Mouse (Mus musculus) embryonic facial prominence, embryonic 13.5 days (tissue): ENCODE measurements around the gene Hoxc11. TPM values are rescaled to one million over a fixed set of nuclear protein-coding genes. Genes with fewer than 3 reads are reported as not detected.
A peak's percentile ranks its signal among the peaks of the same experiment; 100 is the strongest.

Experiments
- ATAC-seq: fragments of 200-750 bp; cut with Nextera tagmentation; 2 replicates; pipeline ENCODE4 v1.8.0; 2017; ENCODE audit warnings: low read depth; ENCODE audit not compliant: insufficient number of reproducible peaks, insufficient read depth, low FRiP score, low TSS enrichment
- H3K27ac ChIP-seq: fragments of 300-500 bp; sonication (generic); 2 replicates; pipeline ENCODE4 v1.5.1; 2015; ENCODE audit warnings: moderate library complexity, mild to moderate bottlenecking, inconsistent platforms
- H3K27me3 ChIP-seq: fragments of 300-500 bp; sonication (generic); 2 replicates; pipeline ENCODE4 v1.6.1; 2015; ENCODE audit warnings: mild to moderate bottlenecking, inconsistent platforms
- H3K36me3 ChIP-seq: fragments of 300-500 bp; sonication (generic); 2 replicates; pipeline ENCODE4 v1.6.1; 2015; ENCODE audit warnings: mild to moderate bottlenecking, inconsistent platforms
- H3K4me1 ChIP-seq: fragments of 300-500 bp; sonication (generic); 2 replicates; pipeline ENCODE4 v1.6.1; 2015; ENCODE audit warnings: inconsistent platforms
- H3K4me2 ChIP-seq: fragments of 300-500 bp; sonication (generic); 2 replicates; pipeline ENCODE4 v1.6.1; 2015; ENCODE audit warnings: moderate library complexity, mild to moderate bottlenecking, inconsistent platforms
- H3K4me3 ChIP-seq: fragments of 300-500 bp; sonication (generic); 2 replicates; pipeline ENCODE4 v1.5.1; 2015; ENCODE audit warnings: mild to moderate bottlenecking, inconsistent platforms
- H3K9ac ChIP-seq: fragments of 300-500 bp; sonication (generic); 2 replicates; pipeline ENCODE4 v1.6.1; 2015; ENCODE audit warnings: mild to moderate bottlenecking, inconsistent platforms
- H3K9me3 ChIP-seq: fragments of 300-500 bp; sonication (generic); 2 replicates; pipeline ENCODE4 v1.6.1; 2016; ENCODE audit warnings: inconsistent platforms
- WGBS: fragments of 180-500 bp; shearing (Covaris S2); methylation state at CpG from one replicate; pipeline ENCODE4 v1.1.7; 2015; ENCODE audit warnings: mixed read lengths; 5-methylcytosine and 5-hydroxymethylcytosine counted together
- polyA plus RNA-seq: library from polyadenylated mRNA; unstranded; fragments of >200 nt; fragmentation: Nextera tagmentation; extraction: Ambion mirVana; gene quantifications from 2 replicates; pipeline ENCODE4 v1.2.1, GENCODE M21; 2015

Gene Hoxc11
- polyA plus RNA-seq, 1 experiment from 2014 or later: not detected

DNA sequence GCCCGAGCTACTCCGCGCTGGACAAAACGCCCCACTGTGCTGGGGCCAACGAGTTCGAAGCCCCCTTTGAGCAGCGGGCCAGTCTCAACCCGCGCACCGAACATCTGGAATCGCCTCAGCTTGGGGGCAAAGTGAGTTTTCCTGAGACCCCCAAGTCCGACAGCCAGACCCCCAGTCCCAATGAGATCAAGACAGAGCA is 13.0 kb downstream of the Hoxc11 start, which contains the start of gene Hoxc5:
TSS of gene Hoxc5 (plus strand) at position 132 of the 199 bp plus-strand sequence.
- WGBS: 2% methylated on average over 12 of the region's 12 CpGs
- H3K9ac ChIP-seq: no peak within 1 kb of the TSS
- H3K4me2 ChIP-seq: peak within 1 kb of the TSS; percentile 19; the same call in 1 of the 2 replicates
- H3K27me3 ChIP-seq: peaks cover 99% of the 10 kb centered on the region
- no peak within 1 kb of the TSS for H3K27ac ChIP-seq
- ATAC-seq: no peak
- H3K36me3 ChIP-seq: no peaks in the 10 kb centered on the region
- peaks cover 5% of the 10 kb centered on the region; the same call in 1 of the 2 replicates for H3K4me1 ChIP-seq
- peak within 1 kb of the TSS; percentile 16; the same call in 1 of the 2 replicates for H3K4me3 ChIP-seq
- no peaks in the 10 kb centered on the region for H3K9me3 ChIP-seq

- Histone ChIP-seq H3K4me1 (peaks cover 5% of the 10 kb centered on the region; the same call in 1 of the 2 replicates), H3K4me3 (no peak overlapping the region), H3K36me3 (no peaks in the 10 kb centered on the region), H3K27me3 (peaks cover 99% of the 10 kb centered on the region), H3K9ac (no peak overlapping the region), H3K27ac (no peak overlapping the region), H3K4me2 (no peak overlapping the region), H3K9me3 (no peaks in the 10 kb centered on the region)
- ATAC-seq: no peak
- WGBS: 2% methylated on average over 34 of the region's 34 CpGs
Measured at GRCm38 (mm10) chr15:102967511-102968397, 13.5 kb downstream of the Hoxc11 start.

- 34% methylated on average over 1 of the region's 1 CpGs for WGBS
- H3K4me2 ChIP-seq: no peak overlapping the region
- H3K4me3 ChIP-seq: no peak overlapping the region
- H3K9ac ChIP-seq: no peak overlapping the region
- no peak overlapping the region for H3K27ac ChIP-seq
- no peaks in the 10 kb centered on the region for H3K36me3 ChIP-seq
- ATAC-seq: no peak
- no peaks in the 10 kb centered on the region for H3K9me3 ChIP-seq
- peaks cover 5% of the 10 kb centered on the region; the same call in 1 of the 2 replicates for H3K4me1 ChIP-seq
- peaks cover 99% of the 10 kb centered on the region for H3K27me3 ChIP-seq
Measured at GRCm38 (mm10) chr15:102969296-102969695, 15.1 kb downstream of the Hoxc11 start.

GRCm38 (mm10) chr15:102970740-102971139 is 16.5 kb downstream of the Hoxc11 start:
- Histone ChIP-seq H3K4me3 (no peak overlapping the region), H3K27me3 (peaks cover 99% of the 10 kb centered on the region), H3K4me1 (peaks cover 5% of the 10 kb centered on the region; the same call in 1 of the 2 replicates), H3K4me2 (no peak overlapping the region), H3K27ac (no peak overlapping the region), H3K9me3 (no peaks in the 10 kb centered on the region), H3K36me3 (no peaks in the 10 kb centered on the region), H3K9ac (no peak overlapping the region)
- WGBS: 1% methylated on average over 12 of the region's 12 CpGs
- ATAC-seq: no peak

- Histone ChIP-seq H3K4me3 (no peak overlapping the region), H3K4me1 (no peaks in the 10 kb centered on the region), H3K27me3 (peaks cover 99% of the 10 kb centered on the region), H3K9ac (no peak overlapping the region), H3K27ac (no peak overlapping the region), H3K36me3 (no peaks in the 10 kb centered on the region), H3K4me2 (no peak overlapping the region), H3K9me3 (no peaks in the 10 kb centered on the region)
- WGBS: 1% methylated on average over 21 of the region's 21 CpGs
- ATAC-seq: no peak
Measured at GRCm38 (mm10) chr15:102972254-102972653, 18.0 kb downstream of the Hoxc11 start.

DNA sequence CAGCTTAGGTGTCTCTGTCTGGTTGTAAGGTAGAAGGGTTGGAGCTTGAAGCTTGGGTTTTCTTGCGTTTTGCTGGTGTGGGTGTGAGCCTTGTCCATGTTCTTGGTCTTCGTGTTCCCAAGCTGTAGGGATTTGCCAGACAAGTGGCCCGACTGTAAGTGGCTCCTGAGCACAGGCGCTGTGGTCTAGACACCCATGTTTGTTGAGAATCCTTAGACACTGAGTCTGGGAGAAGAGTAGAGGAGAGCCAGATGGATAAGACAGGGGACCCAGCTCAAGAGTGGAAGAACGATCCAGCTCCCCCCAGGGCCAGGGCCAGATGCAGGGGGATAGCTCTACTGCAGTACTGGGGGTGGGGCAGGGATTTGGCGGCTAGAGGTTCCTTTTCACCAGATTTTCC is 18.5 kb downstream of the Hoxc11 start:
- Histone ChIP-seq H3K27ac (no peak overlapping the region), H3K36me3 (no peaks in the 10 kb centered on the region), H3K9ac (no peak overlapping the region), H3K27me3 (peaks cover 99% of the 10 kb centered on the region), H3K4me2 (no peak overlapping the region), H3K4me3 (no peak overlapping the region), H3K9me3 (no peaks in the 10 kb centered on the region), H3K4me1 (no peaks in the 10 kb centered on the region)
- WGBS: 2% methylated on average over 6 of the region's 6 CpGs
- no peak for ATAC-seq

DNA sequence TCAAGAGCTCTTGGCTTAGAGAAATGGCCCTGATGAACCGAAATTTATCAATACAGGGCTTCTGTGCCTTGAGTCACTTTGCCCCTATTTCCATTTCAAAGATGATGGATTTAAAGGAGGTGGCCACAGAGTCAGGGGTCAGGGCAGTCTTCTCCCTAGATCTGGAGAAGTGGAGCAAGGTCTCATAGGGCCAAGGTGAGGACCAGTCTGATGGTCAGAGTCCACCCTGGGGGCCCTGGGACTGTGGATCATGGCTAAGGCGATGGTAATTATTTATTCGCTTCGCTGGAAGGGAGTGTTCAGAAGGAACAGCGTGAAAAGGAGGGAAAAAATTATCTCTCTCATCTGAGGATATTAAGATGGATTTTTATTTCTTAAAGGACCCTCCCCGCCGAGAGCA is 20.8 kb downstream of the Hoxc11 start:
- Histone ChIP-seq H3K4me2 (no peak overlapping the region), H3K4me1 (no peaks in the 10 kb centered on the region), H3K27me3 (peaks cover 100% of the 10 kb centered on the region), H3K36me3 (no peaks in the 10 kb centered on the region), H3K27ac (no peak overlapping the region), H3K4me3 (no peak overlapping the region), H3K9ac (no peak overlapping the region), H3K9me3 (no peaks in the 10 kb centered on the region)
- no peak for ATAC-seq
- 2% methylated on average over 7 of the region's 7 CpGs for WGBS

DNA sequence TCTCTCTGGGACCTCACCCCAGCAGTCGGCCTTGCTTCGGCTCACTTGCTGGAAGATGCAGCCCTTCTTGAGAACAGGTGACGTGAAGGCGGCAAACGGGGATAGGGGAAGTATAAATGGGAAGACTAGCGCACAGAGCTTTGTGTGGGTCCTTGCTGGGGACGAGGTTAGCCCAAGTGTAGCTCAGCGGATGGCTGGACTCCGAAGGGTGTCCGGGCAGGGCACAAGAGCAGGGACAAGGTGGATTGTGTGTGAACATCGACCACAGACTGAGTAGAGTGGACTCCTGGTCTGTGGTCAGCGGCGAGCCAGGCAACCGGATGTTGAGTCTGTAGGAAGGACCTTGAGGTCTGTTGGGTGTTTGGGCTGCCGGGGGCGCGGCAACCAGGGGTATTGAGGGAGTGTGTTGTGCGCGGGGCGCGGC is 21.5 kb downstream of the Hoxc11 start:
- Histone ChIP-seq H3K4me2 (no peak overlapping the region), H3K27ac (no peak overlapping the region), H3K4me3 (no peak overlapping the region), H3K27me3 (peaks cover 100% of the 10 kb centered on the region), H3K9me3 (no peaks in the 10 kb centered on the region), H3K36me3 (no peaks in the 10 kb centered on the region), H3K4me1 (no peaks in the 10 kb centered on the region), H3K9ac (no peak overlapping the region)
- WGBS: under 1% methylated on average over 21 of the region's 21 CpGs
- ATAC-seq: no peak

DNA sequence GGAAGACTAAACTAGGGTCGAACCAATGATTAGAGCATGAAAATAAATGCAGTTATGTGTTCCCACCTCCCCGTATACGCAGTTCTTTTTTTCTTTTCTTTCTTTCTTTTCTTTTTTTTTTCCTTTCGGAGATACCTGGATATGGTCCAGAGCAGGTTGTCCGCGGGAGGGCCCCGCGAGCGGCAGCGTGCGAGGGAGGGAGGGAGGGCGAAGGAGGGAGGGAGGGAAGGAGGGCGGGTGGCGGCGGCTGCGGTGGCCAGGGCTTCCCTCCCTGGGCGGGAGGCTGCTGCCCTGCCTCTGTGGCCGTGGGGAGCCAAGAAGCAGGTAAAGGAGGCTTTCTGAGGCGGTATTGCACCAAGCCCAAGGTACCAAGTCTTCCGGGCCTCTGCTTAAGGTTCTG is 21.9 kb downstream of the Hoxc11 start, which contains the start of gene Hoxc9:
TSS of gene Hoxc9 (plus strand) at position 269 of the 400 bp plus-strand sequence.
- H3K4me1 ChIP-seq: no peaks in the 10 kb centered on the region; the same call in 1 of the 2 replicates
- no peak for ATAC-seq

DNA sequence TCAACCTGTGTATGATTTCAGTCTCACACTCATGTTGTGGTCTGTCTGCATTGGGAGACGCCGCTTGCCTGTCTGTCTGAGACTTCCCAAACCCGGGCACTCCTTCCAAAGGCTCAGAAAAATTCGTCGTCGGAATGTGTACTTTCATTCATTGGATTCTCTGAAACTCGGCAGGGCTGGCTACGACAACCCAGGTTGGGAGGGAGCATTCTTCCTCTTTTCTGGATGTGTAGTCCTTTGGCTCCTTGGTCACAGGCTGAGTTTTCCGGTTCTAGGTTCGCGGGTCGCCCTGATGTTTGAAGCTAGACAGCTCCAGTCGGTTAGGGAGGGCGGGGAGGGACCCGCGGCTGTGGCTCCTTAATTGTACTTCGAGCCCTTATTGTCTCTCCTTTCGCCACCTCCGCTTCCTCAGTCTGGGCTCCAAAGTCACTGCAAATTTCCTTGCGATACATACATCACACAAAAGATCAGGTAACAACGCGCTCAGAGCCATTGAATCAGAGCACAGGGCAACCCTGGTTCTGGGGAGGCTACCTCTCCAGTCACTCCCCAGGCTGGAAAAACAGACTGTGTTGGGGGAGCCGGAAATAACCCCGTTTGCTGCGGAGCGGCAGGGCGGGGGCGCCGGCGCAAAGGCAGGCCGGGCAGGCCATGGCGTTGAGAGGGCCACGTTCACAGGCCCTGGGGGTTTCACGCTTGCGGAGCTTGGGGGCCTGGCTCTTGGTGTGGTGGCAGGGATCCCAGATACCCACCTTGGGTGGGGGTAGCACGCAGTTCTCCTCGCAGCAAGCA is 22.6 kb downstream of the Hoxc11 start:
- WGBS: 1% methylated on average over 37 of the region's 37 CpGs
- Histone ChIP-seq H3K27me3 (peaks cover 100% of the 10 kb centered on the region), H3K4me1 (peaks cover 4% of the 10 kb centered on the region), H3K9me3 (no peaks in the 10 kb centered on the region), H3K9ac (no peak overlapping the region), H3K4me2 (0 out of 2 replicates have a peak overlapping the region, but pooled peaks have one; percentile 9), H3K36me3 (no peaks in the 10 kb centered on the region), H3K4me3 (0 out of 2 replicates have a peak overlapping the region, but pooled peaks have one; percentile 6), H3K27ac (no peak overlapping the region)
- ATAC-seq: no peak

More for the DNA sequence above, 21.9 kb downstream of the Hoxc11 start, which contains the start of gene Hoxc9:
- Histone ChIP-seq H3K27ac (no peak within 1 kb of the TSS), H3K4me3 (0 out of 2 replicates have a peak within 1 kb of the TSS, but pooled peaks have one; percentile 6), H3K9ac (no peak within 1 kb of the TSS), H3K4me2 (0 out of 2 replicates have a peak within 1 kb of the TSS, but pooled peaks have one; percentile 9), H3K36me3 (no peaks in the 10 kb centered on the region), H3K9me3 (no peaks in the 10 kb centered on the region), H3K27me3 (peaks cover 100% of the 10 kb centered on the region)
- 3% methylated on average over 20 of the region's 20 CpGs for WGBS

DNA sequence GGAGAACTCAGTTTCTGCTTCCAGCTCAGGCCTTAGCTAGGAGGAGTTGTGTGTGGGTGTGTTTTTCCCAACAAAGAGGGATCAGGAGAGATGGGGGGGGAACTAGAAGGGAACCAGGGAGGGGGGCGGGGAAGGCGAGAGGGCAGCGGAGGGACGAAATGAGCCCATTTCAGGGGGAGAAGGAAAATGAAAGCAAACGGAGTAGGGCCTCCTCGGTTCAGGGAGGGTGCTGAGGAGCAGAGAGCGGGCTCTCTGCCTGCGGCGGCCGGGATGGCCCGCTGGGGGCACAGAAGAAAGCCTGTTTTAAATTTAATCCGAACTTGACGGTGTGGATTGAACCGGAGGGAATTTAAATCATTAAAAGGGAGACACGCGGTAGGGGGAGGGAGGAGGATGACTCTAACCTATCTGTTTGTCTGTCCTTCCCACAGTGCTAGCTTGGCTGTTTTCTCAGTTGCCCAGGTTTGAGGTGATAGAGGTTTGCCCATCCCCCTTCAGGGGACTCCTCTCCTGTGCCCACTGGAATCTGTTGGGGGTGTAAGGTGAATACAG is 23.3 kb downstream of the Hoxc11 start:
- 0 out of 2 replicates have a peak overlapping the region, but pooled peaks have one; percentile 6 for H3K4me3 ChIP-seq
- no peaks in the 10 kb centered on the region for H3K9me3 ChIP-seq
- no peak overlapping the region for H3K27ac ChIP-seq
- no peak for ATAC-seq
- H3K27me3 ChIP-seq: peaks cover 100% of the 10 kb centered on the region
- no peaks in the 10 kb centered on the region for H3K36me3 ChIP-seq
- peaks cover 7% of the 10 kb centered on the region for H3K4me1 ChIP-seq
- H3K9ac ChIP-seq: no peak overlapping the region
- WGBS: 1% methylated on average over 16 of the region's 16 CpGs
- H3K4me2 ChIP-seq: no peak overlapping the region; the same call in 1 of the 2 replicates
